Mouse (Mus musculus) stomach, postnatal 0 days (tissue): ENCODE measurements around the gene Col1a2. TPM values are rescaled to one million over a fixed set of nuclear protein-coding genes. Genes with fewer than 3 reads are reported as not detected.

Source experiments
- ATAC-seq: fragments of 200-750 bp; cut with Nextera tagmentation; 2 replicates; pipeline ENCODE4 v1.8.0; 2017; ENCODE audit not compliant: low FRiP score, low TSS enrichment
- DNase-seq: peaks from one replicate; pipeline ENCODE4 v3.0.0-alpha.2; 2016; ENCODE audit warnings: low spot score
- H3K27ac ChIP-seq: fragments of 300-500 bp; sonication (generic); replicated peaks from 2 replicates; pipeline ENCODE4 v1.5.1; 2014; ENCODE audit warnings: mild to moderate bottlenecking, control low read depth
- H3K27me3 ChIP-seq: fragments of 300-500 bp; sonication (generic); 2 replicates; pipeline ENCODE4 v1.6.1; 2014; ENCODE audit warnings: low read length; ENCODE audit not compliant: control insufficient read depth, insufficient read depth
- H3K36me3 ChIP-seq: fragments of 300-500 bp; sonication (generic); 2 replicates; pipeline ENCODE4 v1.6.1; 2014; ENCODE audit warnings: low read length, mixed read lengths; ENCODE audit not compliant: control insufficient read depth, insufficient read depth
- H3K4me1 ChIP-seq: fragments of 300-500 bp; sonication (generic); replicated peaks from 2 replicates; pipeline ENCODE4 v1.6.1; 2014; ENCODE audit warnings: antibody characterized with exemption; ENCODE audit not compliant: control insufficient read depth, insufficient read depth
- H3K4me2 ChIP-seq: fragments of 300-500 bp; sonication (generic); replicated peaks from 2 replicates; pipeline ENCODE4 v1.6.1; 2014; ENCODE audit warnings: low read depth, mild to moderate bottlenecking, control low read depth, moderate library complexity
- H3K4me3 ChIP-seq: fragments of 300-500 bp; sonication (generic); 2 replicates; pipeline ENCODE4 v1.5.1; 2014; ENCODE audit warnings: low read depth, low read length, control low read depth
- H3K9ac ChIP-seq: fragments of 300-500 bp; sonication (generic); 2 replicates; pipeline ENCODE4 v1.6.1; 2014; ENCODE audit warnings: mild to moderate bottlenecking, low read length, control low read depth, mixed read lengths
- H3K9me3 ChIP-seq: fragments of 300-500 bp; sonication (generic); 2 replicates; pipeline ENCODE4 v1.6.1; 2016; ENCODE audit warnings: low read length; ENCODE audit not compliant: control insufficient read depth
- CTCF ChIP-seq: IDR thresholded peaks from 2 replicates; pipeline ENCODE4 v1.5.1; 2016; ENCODE audit warnings: antibody characterized with exemption, low read depth, mild to moderate bottlenecking, moderate library complexity
- EP300 ChIP-seq: optimal IDR thresholded peaks from 2 replicates; pipeline ENCODE3; 2016; ENCODE audit warnings: antibody characterized with exemption
- WGBS: fragments of 180-500 bp; shearing (Covaris S2); extraction: QIAGEN DNeasy Blood & Tissue Kit; methylation state at CpG from one replicate; pipeline ENCODE4 v1.1.7; 2014; 5-methylcytosine and 5-hydroxymethylcytosine counted together
- polyA plus RNA-seq: library from polyadenylated mRNA; unstranded; fragments of >200 nt; fragmentation: Nextera tagmentation; extraction: Ambion mirVana; gene quantifications from 2 replicates; pipeline ENCODE4 v1.2.1, GENCODE M21; 2015

Col1a2 gene
- polyA plus RNA-seq: 488 and 504 TPM in 2 replicates

GRCm38 (mm10) chr6:4504603-4505131 is at the start of gene Col1a2:
Col1a2 (plus strand) TSS chr6:4504814.
- TF ChIP-seq CTCF (no peak), EP300 (no peak)
- peak within 1 kb of the TSS; percentile 57 for H3K9ac ChIP-seq
- DNase-seq (no peak), ATAC-seq (peak; percentile 41; the same call in 1 of the 2 replicates)
- H3K27me3 ChIP-seq: no peaks in the 10 kb centered on the region
- peak within 1 kb of the TSS; percentile 93 for H3K27ac ChIP-seq
- 25% methylated on average over 2 of the region's 3 CpGs for WGBS
- H3K9me3 ChIP-seq: no peaks in the 10 kb centered on the region
- H3K4me3 ChIP-seq: peak within 1 kb of the TSS; percentile 48
- no peaks in the 10 kb centered on the region for H3K36me3 ChIP-seq
- H3K4me1 ChIP-seq: no peaks in the 10 kb centered on the region
- peak within 1 kb of the TSS; percentile 51 for H3K4me2 ChIP-seq

- Histone ChIP-seq H3K27ac (peak overlapping the region; percentile 80), H3K36me3 (no peaks in the 10 kb centered on the region), H3K27me3 (no peaks in the 10 kb centered on the region), H3K4me1 (0 out of 2 replicates have a peak, but pooled peaks cover 6% of the 10 kb centered on the region), H3K9me3 (no peaks in the 10 kb centered on the region), H3K9ac (no peak overlapping the region), H3K4me2 (no peak overlapping the region), H3K4me3 (no peak overlapping the region)
- TF ChIP-seq CTCF (no peak), EP300 (no peak)
- DNase-seq (no peak), ATAC-seq (no peak)
- WGBS: 29% methylated on average over 5 of the region's 5 CpGs
These were observed 49.1 kb upstream of the Col1a2 start for GRCm38 (mm10) chr6:4455518-4455917.

- Histone ChIP-seq H3K4me3 (no peak overlapping the region), H3K36me3 (no peaks in the 10 kb centered on the region), H3K4me2 (no peak overlapping the region), H3K27me3 (no peaks in the 10 kb centered on the region), H3K9me3 (no peaks in the 10 kb centered on the region), H3K27ac (peak overlapping the region; percentile 80), H3K4me1 (0 out of 2 replicates have a peak, but pooled peaks cover 6% of the 10 kb centered on the region), H3K9ac (no peak overlapping the region)
- TF ChIP-seq CTCF: no peak
- no peak for TF ChIP-seq EP300
- WGBS: 29% methylated on average over 5 of the region's 5 CpGs
- DNase-seq: no peak
- no peak for ATAC-seq
These were observed 48.5 kb upstream of the Col1a2 start for GRCm38 (mm10) chr6:4455961-4456617.

- 35% methylated on average over 12 of the region's 12 CpGs for WGBS
- H3K4me2 ChIP-seq: 0 out of 2 replicates have a peak overlapping the region, but pooled peaks have one; percentile 1
- no peaks in the 10 kb centered on the region for H3K36me3 ChIP-seq
- H3K4me3 ChIP-seq: no peak overlapping the region
- H3K9me3 ChIP-seq: no peaks in the 10 kb centered on the region
- DNase-seq (no peak), ATAC-seq (no peak; the same call in 1 of the 2 replicates)
- peak overlapping the region; percentile 80 for H3K27ac ChIP-seq
- H3K4me1 ChIP-seq: 0 out of 2 replicates have a peak, but pooled peaks cover 6% of the 10 kb centered on the region
- H3K9ac ChIP-seq: no peak overlapping the region
- no peaks in the 10 kb centered on the region for H3K27me3 ChIP-seq
- TF ChIP-seq EP300 (peak; percentile 2), CTCF (no peak)
These were observed 47.7 kb upstream of the Col1a2 start for GRCm38 (mm10) chr6:4456691-4457447.

GRCm38 (mm10) chr6:4457555-4457996 is 47.0 kb upstream of the Col1a2 start:
- Histone ChIP-seq H3K4me3 (no peak overlapping the region), H3K9ac (no peak overlapping the region), H3K4me2 (no peak overlapping the region), H3K9me3 (no peaks in the 10 kb centered on the region), H3K4me1 (0 out of 2 replicates have a peak, but pooled peaks cover 6% of the 10 kb centered on the region), H3K27ac (peak overlapping the region; percentile 80), H3K27me3 (no peaks in the 10 kb centered on the region), H3K36me3 (no peaks in the 10 kb centered on the region)
- TF ChIP-seq CTCF (no peak), EP300 (peak; percentile 27)
- ATAC-seq: peak; percentile 59; the same call in 1 of the 2 replicates
- DNase-seq: peak; percentile 36
- 23% methylated on average over 6 of the region's 6 CpGs for WGBS
